Mouse (Mus musculus): ENCODE measurements around the gene Lsamp.

The Lsamp gene

DNA sequence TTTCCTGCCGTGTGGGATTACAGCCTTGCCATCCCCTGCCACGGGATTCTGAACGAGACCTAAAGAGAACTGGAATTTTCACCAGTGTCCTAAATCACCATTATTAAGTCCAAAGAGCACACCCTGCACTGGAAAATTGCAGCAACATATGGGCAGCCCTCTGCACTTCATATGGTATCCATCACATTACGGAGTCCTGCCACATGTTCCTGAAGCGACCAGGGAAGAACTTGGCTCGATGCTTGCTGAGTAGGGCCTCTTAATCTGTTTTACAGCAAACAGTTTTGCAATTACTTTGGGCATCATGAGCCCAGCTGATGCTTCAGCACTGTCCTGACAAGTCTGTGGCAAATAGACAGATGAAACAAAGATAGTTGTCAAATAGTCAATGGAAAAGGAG is 1836.2 kb downstream of the Lsamp start:
- no peak for DNase-seq

DNA sequence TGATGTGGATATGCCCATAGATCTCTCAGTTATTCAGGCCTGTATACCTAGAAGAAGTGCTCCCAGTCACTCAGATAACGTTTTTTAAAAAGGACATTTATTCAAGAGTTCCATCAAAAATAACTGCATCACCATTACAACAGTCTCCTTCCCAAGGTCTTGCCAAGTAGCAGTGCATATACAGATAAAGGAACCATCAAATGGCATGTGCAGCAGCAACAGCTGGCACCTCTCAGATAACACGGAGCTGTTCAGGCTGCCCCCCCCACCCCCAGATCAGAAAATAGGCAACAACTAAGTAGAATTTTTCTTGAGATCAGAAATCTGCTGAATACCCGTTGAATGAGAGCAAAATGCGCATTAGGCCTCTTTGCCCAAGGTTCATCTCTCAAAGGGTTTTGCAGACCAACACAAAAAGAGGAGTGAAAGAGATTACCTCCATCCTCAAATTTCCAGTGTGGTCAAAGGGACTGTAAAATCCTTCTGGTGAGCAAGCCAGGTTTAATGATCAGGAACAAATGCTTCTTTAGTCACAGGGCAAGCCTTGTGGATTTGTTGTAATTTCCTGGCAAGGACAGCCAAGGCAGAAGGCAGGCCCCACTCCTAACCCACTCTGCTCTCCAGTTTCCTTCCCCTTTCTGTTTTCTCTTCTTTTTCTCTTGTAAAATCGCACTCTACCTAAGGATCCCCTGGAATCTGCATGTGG is 1842.9 kb downstream of the Lsamp start:
- no peak for DNase-seq

DNA sequence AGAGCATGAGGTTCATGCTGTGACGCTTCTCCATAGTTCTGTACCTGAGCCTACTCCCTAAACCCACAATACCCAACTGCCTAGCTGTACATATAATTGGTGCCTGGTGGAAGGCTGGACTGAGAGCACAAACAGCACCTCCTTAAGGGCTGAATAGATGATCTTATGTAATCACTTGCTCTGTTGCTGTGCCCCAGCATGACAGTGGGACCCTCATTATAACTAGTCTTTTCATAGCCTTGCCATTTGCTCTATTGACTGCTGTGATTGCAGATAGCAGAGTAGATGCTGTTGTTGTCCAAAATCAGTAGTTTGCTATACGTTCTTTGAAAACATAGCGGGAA is 1843.4 kb downstream of the Lsamp start:
- no peak for DNase-seq

- DNase-seq: no peak
Observed at GRCm38 (mm10) chr16:41834637-41835036, 1850.5 kb downstream of the Lsamp start.

DNA sequence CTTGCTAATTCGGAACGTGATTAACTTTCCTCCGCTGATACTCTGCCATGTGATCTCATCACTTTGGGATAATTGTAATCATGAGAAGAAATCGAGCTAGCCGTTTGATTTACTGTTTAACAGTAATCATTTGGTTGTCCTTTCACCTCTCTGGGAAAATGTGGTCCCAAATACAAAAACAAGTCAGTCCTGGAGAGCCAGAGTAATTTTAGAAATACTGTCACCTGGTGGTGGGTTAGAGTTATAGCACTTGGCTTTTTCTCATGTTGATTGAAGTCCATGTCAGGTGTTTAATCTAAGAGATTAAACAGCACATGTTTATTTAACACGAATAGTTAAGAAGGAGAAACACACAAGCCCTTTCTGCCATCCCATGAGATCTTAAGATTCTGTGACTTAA is 1851.6 kb downstream of the Lsamp start:
- DNase-seq: peak; percentile 53

- DNase-seq: no peak
Observed at GRCm38 (mm10) chr16:41839751-41840404, 1855.7 kb downstream of the Lsamp start.

DNA sequence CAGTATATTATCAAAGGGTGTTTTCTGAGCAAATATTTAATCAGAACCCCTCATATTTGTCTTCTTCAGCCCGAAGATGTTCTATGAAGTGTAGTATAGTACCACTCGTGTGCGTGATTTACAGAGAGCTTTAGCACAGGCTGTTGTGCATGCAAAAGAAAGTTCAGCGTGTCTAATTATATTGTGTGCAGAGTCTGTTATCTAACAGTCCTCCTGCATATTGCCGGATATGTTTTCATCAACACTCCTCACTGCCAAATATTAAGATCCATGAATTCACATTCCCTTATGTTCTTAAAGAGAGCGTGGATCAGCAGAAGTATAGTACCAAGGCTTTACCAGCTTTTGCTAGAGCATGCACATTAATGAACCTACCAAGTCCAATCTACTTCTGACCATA is 1862.7 kb downstream of the Lsamp start:
- no peak for DNase-seq

DNA sequence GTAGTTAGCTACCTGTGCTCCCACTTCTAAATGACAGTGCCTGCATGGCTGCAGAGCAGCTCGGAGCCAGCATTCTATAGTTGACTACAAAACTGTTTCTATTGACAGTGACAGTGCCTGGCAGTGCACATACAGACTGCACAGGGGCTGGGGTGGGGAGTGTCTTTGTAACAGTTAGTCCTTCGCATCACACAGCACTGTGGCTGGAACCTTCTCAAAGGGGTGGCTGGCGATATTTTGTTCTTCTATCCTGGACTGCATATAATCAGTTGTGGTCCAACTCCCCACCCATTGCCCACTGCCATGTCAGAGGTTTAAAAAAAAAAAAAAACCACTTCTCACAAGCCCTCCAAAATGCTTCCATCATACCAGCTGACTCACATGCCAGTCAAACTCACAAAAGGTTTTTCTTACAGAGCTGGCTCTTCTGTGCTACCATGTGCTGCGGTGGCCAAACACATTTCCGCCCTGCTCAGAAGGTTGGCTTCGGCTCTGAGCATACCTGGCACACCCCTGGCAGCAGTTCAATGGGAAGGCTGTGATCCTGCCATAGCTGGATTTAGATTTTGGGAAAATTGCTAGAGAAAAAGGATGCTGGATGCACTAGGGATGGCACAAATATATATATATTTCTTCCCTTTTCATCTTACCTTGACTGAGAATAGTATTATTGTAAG is 1887.9 kb downstream of the Lsamp start:
- no peak for DNase-seq

GRCm38 (mm10) chr16:41888546-41889165 is 1904.5 kb downstream of the Lsamp start:
- peak; percentile 53 for DNase-seq

DNA sequence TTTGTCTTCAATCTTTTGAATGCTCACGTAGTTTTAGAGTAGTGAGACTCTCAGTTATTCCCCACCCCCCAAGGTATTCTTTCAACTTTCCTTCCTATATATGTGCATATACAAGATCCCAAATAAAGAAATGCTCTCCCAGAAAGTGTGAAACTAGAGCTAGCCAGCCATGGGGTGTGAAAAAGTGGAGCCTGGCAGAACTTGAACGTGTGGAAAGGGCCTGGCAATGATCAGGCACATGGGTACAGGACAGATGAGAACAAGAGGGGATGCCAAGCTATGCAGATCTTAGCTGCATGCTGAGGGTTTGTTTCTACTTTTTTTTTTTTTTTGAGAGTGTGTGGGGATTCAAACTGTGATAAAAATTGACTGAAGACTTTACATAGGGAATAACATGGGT is 1916.6 kb downstream of the Lsamp start:
- no peak for DNase-seq

GRCm38 (mm10) chr16:41903654-41904053 is 1919.5 kb downstream of the Lsamp start:
- DNase-seq: peak; percentile 32

DNA sequence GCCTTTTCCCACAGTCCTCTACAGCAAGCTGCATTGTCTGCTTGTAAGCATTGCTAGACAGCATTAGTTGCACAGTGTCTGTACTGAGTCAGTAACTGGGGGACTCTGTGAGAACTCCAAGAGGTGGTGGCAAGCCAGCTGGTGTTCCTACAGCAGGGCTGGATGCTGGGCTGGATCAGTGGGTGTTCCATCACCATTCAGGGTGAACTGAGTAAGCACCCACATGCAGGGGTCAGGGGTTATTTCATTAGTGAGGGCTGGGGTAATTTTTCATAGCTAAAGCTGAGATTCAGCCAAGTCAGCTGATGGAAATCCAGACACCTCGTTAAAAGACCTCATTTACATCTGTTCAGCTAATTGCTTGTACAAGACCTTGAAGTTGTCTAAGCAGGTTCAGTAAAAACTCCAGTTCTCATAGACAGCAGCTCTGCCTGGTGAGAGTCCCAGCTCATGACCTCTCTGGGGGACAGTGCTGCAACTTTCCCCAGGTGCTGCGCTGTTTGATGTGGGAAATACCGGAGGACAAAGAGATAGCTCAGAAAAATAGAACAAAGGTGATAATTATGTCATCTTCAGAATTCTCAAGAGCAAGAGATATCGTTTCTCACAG is 1928.5 kb downstream of the Lsamp start:
- peak; percentile 27 for DNase-seq

GRCm38 (mm10) chr16:41913346-41913745 is 1929.2 kb downstream of the Lsamp start:
- DNase-seq: no peak

- DNase-seq: no peak
Observed at GRCm38 (mm10) chr16:41916342-41916741, 1932.2 kb downstream of the Lsamp start.

GRCm38 (mm10) chr16:41917057-41917821 is 1933.1 kb downstream of the Lsamp start:
- no peak for DNase-seq

GRCm38 (mm10) chr16:41929546-41929945 is 1945.4 kb downstream of the Lsamp start:
- DNase-seq: no peak

DNA sequence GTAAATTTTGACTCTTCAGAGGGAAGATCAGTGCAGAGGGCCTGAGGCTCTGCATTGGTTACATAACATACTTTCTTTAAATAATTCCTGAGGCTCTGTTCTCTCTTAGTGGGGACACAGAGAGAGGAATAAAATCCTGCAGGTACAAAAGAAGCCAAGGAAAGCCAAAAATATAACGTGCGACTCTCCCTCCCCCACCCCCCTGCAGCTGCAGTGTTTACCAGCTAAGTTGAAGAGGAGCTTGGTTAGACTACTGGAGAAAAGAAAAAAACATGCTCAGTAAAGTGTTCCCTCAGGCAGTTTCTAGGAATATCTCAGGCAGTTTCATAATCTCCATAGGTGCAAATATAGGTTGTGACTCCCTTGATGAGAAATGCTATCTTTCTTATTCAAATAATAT is 1951.5 kb downstream of the Lsamp start:
- DNase-seq: no peak

- no peak for DNase-seq
Observed at GRCm38 (mm10) chr16:41936908-41937595, 1952.9 kb downstream of the Lsamp start.

- DNase-seq: no peak
Observed at GRCm38 (mm10) chr16:41937596-41937990, 1953.4 kb downstream of the Lsamp start.

DNA sequence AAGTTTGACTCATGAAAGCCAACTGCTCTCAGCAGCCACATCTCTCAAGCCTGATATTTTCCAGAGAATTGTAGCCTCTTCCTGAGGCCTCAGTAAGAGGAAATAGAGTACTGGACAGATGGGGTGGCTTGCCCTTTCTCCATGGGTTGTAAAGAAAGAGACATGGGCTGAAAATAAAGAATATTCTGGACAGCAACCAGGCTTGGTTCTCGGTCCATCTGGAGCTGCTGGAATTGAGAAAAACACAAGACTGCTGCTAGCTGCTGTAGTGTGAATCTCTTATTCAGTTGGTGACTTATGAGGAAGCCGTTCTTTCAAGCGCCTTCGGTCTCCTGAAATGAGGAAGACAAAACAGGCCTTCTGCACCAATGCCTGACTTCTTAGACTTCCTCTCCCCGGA is 1954.1 kb downstream of the Lsamp start:
- DNase-seq: no peak

DNA sequence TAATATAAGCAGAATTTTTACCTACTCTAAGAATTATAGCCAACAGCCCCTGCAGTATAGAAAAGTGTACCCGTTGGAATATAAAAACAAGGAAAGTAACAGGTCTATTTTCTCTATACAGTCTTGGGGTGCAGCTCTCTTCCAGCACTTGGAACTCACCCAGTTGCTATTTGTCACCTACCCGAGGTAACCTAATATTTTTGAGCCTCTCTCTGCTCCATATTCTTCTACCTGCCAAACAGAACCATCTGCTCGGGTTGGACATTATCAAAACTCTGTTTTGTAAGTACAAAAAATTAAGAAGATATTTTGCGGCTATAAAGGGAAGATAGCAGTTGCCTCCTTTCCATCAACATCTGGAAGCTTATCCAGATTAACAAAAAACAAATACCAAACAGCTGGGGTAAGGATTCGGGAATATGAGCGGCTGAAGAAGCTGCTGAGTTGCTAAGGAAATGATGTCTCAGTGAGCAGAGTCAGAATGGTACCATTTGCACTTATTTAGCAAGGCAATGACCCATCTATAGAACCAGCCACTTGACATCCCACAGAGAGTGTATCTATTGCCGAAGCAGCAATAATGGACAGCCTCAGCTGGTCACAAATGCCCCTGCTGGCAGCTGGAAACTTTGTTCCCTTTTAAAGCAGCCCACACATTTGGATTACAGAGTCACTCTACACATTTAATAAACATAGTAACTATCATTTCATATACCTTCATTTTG is 1957.6 kb downstream of the Lsamp start:
- DNase-seq: no peak

All from retina, postnatal 1 day (tissue).